Mouse (Mus musculus): ENCODE measurements around the gene Hsd17b1. TPM values are rescaled to one million over a fixed set of nuclear protein-coding genes. Genes with fewer than 3 reads are reported as not detected.
A peak's percentile ranks its signal among the peaks of the same experiment; 100 is the strongest.

Hsd17b1 gene
- polyA plus RNA-seq, 1 experiment from 2014 or later, result 0.17 TPM

DNA sequence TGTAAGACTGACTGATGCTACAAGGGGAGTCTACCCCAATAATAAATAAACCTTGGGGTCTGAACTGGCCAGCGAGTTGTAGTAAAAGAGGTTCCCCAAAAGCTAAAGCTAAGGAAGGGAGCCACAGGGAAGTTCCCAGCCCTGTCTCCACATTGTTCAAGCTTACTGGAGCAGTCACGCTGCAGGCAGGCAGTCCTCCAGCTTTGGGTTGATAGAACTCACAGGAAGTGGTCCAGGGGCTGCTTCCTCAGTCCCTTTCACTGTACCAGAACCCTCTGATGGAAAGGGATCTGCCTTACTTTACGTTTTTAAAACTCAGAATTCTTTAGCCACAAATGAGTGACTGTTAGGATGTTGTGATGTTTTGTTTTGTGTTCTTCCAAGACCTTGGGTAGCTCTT is 30.7 kb upstream of the Hsd17b1 start:
- no peaks in the 10 kb centered on the region for H3K9me3 ChIP-seq
- no peaks in the 10 kb centered on the region for H3K27me3 ChIP-seq (replicated peaks)
- H3K4me2 ChIP-seq, result no peak overlapping the region
- peaks cover 21% of the 10 kb centered on the region for H3K4me1 ChIP-seq
- H3K9ac ChIP-seq, result no peak overlapping the region
- H3K4me3 ChIP-seq, result no peak overlapping the region
- no peak for ATAC-seq (ENCODE audit: extremely low read depth, insufficient number of reproducible peaks, low FRiP score, low TSS enrichment)
- peaks cover 100% of the 10 kb centered on the region for H3K36me3 ChIP-seq
- no peak overlapping the region for H3K27ac ChIP-seq (replicated peaks)
- 76% methylated on average over 3 of the region's 3 CpGs for WGBS

DNA sequence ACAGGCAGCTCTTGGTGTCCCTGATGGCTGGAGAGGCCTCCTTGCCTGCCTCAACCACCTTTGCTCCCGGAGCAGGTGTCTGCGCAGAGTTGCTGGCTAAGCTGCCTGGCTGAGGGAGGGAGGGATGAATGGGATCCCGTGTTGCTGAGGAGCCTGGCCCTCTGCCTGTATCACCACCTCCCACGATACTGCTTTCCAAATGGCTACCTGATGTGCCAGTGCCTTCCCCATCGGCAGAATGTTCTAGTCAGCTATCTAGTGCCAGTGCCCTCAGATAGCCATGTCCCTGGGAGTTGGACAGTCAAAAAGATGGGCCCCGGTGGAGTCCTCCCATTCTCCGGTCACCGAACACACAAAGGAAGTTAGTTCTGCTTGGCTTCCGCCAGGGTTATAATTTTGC is 27.9 kb upstream of the Hsd17b1 start:
- no peak overlapping the region for H3K27ac ChIP-seq (replicated peaks)
- H3K4me1 ChIP-seq, result peaks cover 26% of the 10 kb centered on the region
- no peak overlapping the region for H3K4me2 ChIP-seq
- WGBS, result 84% methylated on average over 9 of the region's 9 CpGs
- ATAC-seq (ENCODE audit: extremely low read depth, insufficient number of reproducible peaks, low FRiP score, low TSS enrichment), result no peak
- peaks cover 4% of the 10 kb centered on the region; the same call in 1 of the 2 replicates for H3K9me3 ChIP-seq
- H3K4me3 ChIP-seq, result no peak overlapping the region
- peaks cover 100% of the 10 kb centered on the region for H3K36me3 ChIP-seq
- no peak overlapping the region for H3K9ac ChIP-seq
- H3K27me3 ChIP-seq (replicated peaks), result no peaks in the 10 kb centered on the region

GRCm38 (mm10) chr11:101051051-101051493 is 27.1 kb upstream of the Hsd17b1 start:
- peak overlapping the region; percentile 33; the same call in 1 of the 2 replicates for H3K9ac ChIP-seq
- H3K9me3 ChIP-seq, result peaks cover 4% of the 10 kb centered on the region; the same call in 1 of the 2 replicates

DNA sequence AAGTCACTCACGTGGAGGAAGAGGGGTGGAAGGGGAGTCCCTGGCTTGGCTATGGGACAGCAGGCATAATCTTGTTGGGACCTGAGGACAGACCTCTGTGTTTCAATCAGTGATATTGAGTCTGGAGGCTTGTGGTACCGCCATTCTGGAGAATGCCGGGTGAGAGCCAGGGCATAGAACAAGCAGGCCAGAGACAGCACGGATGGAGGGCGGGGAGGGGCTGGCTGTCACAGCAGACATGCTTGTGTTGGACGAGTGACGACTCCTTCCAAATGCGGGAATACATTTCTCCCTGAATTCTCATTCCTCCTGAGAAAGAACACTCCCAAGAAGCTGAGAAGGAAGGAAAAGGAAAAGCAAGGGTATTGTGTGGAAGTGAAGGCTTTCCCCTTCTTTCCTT is 26.6 kb upstream of the Hsd17b1 start:
- peaks cover 33% of the 10 kb centered on the region for H3K4me1 ChIP-seq
- H3K27me3 ChIP-seq (replicated peaks), result no peaks in the 10 kb centered on the region
- H3K27ac ChIP-seq (replicated peaks), result no peak overlapping the region
- ATAC-seq (ENCODE audit: extremely low read depth, insufficient number of reproducible peaks, low FRiP score, low TSS enrichment), result no peak
- 68% methylated on average over 8 of the region's 8 CpGs for WGBS
- peaks cover 4% of the 10 kb centered on the region; the same call in 1 of the 2 replicates for H3K9me3 ChIP-seq
- no peak overlapping the region for H3K4me3 ChIP-seq
- no peak overlapping the region for H3K4me2 ChIP-seq
- H3K36me3 ChIP-seq, result peaks cover 93% of the 10 kb centered on the region
- H3K9ac ChIP-seq, result no peak overlapping the region

More at GRCm38 (mm10) chr11:101051051-101051493, 27.1 kb upstream of the Hsd17b1 start:
- Histone ChIP-seq H3K4me2 (no peak overlapping the region), H3K27me3 (replicated peaks) (no peaks in the 10 kb centered on the region), H3K27ac (replicated peaks) (0 out of 2 replicates have a peak overlapping the region, but pooled peaks have one; percentile 28), H3K4me3 (no peak overlapping the region), H3K36me3 (peaks cover 98% of the 10 kb centered on the region), H3K4me1 (peaks cover 33% of the 10 kb centered on the region)
- ATAC-seq (ENCODE audit: extremely low read depth, insufficient number of reproducible peaks, low FRiP score, low TSS enrichment), result no peak
- WGBS, result 81% methylated on average over 6 of the region's 6 CpGs

- Histone ChIP-seq H3K27me3 (replicated peaks) (no peaks in the 10 kb centered on the region), H3K4me2 (no peak overlapping the region), H3K9ac (no peak overlapping the region), H3K9me3 (peaks cover 4% of the 10 kb centered on the region; the same call in 1 of the 2 replicates), H3K36me3 (peaks cover 85% of the 10 kb centered on the region), H3K4me1 (peaks cover 40% of the 10 kb centered on the region), H3K4me3 (no peak overlapping the region), H3K27ac (replicated peaks) (peak overlapping the region; percentile 18; the same call in 1 of the 2 replicates)
- ATAC-seq (ENCODE audit: extremely low read depth, insufficient number of reproducible peaks, low FRiP score, low TSS enrichment), result no peak
- 88% methylated on average over 10 of the region's 10 CpGs for WGBS
These were observed 25.3 kb upstream of the Hsd17b1 start for GRCm38 (mm10) chr11:101052751-101053473.

DNA sequence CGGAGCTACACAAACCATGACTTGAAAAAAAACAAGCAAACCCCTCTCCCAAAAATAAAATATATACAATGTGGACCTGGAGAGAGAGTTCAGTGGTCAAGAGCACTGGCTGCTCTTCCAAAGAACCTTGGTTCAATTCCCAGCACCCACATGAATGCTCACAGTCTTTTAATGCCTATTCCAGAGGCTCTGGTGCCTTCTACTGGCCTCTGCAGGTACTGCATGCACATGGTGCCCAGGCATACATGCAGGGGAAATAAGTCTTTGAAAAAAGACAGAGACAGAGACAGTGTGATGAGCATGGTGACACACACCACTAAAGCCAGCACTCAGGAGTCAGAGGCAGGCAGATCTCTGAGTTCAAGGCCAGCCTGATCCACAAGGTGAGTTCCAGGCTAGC is 24.2 kb upstream of the Hsd17b1 start:
- Histone ChIP-seq H3K9me3 (peaks cover 4% of the 10 kb centered on the region; the same call in 1 of the 2 replicates), H3K4me3 (no peak overlapping the region), H3K4me2 (no peak overlapping the region), H3K36me3 (peaks cover 74% of the 10 kb centered on the region), H3K27ac (replicated peaks) (no peak overlapping the region), H3K4me1 (peaks cover 50% of the 10 kb centered on the region), H3K9ac (no peak overlapping the region), H3K27me3 (replicated peaks) (no peaks in the 10 kb centered on the region)
- WGBS, result 95% methylated on average over 1 of the region's 1 CpGs
- no peak for ATAC-seq (ENCODE audit: extremely low read depth, insufficient number of reproducible peaks, low FRiP score, low TSS enrichment)

DNA sequence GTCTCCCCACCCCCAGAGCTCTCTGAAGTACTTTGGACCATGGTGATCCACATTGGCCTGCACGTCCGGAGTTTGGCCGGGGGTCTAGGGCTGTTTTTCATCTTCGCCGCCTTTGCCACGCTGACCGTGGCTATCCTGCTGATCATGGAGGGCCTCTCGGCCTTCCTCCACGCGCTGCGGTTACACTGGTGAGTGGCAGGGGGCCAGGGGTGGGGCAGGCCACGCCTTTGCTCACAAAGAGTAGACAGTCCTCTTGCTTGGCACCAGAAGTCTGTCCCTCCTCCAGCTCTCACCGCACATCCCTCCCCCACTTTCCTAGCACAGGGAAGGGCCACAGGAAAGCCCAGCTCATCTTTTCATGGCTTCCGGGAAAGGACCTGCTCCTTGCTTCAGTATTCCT is 22.8 kb upstream of the Hsd17b1 start:
- no peak for ATAC-seq (ENCODE audit: extremely low read depth, insufficient number of reproducible peaks, low FRiP score, low TSS enrichment)
- H3K27ac ChIP-seq (replicated peaks), result peak overlapping the region; percentile 98; the same call in 1 of the 2 replicates
- H3K9me3 ChIP-seq, result peaks cover 4% of the 10 kb centered on the region; the same call in 1 of the 2 replicates
- H3K4me1 ChIP-seq, result peaks cover 65% of the 10 kb centered on the region
- peak overlapping the region; percentile 74 for H3K9ac ChIP-seq
- peaks cover 60% of the 10 kb centered on the region for H3K36me3 ChIP-seq
- no peak overlapping the region for H3K4me3 ChIP-seq
- H3K27me3 ChIP-seq (replicated peaks), result no peaks in the 10 kb centered on the region
- no peak overlapping the region for H3K4me2 ChIP-seq
- WGBS, result 74% methylated on average over 14 of the region's 14 CpGs

- Histone ChIP-seq H3K9ac (peak overlapping the region; percentile 74), H3K36me3 (peaks cover 54% of the 10 kb centered on the region), H3K4me2 (peak overlapping the region; percentile 18), H3K4me3 (no peak overlapping the region), H3K27me3 (replicated peaks) (no peaks in the 10 kb centered on the region), H3K4me1 (peaks cover 70% of the 10 kb centered on the region), H3K27ac (replicated peaks) (peak overlapping the region; percentile 98), H3K9me3 (peaks cover 4% of the 10 kb centered on the region; the same call in 1 of the 2 replicates)
- 16% methylated on average over 8 of the region's 8 CpGs for WGBS
- peak; percentile 43 for ATAC-seq (ENCODE audit: extremely low read depth, insufficient number of reproducible peaks, low FRiP score, low TSS enrichment)
These were observed 21.3 kb upstream of the Hsd17b1 start for GRCm38 (mm10) chr11:101056885-101057284.

- no peak for ATAC-seq (ENCODE audit: extremely low read depth, insufficient number of reproducible peaks, low FRiP score, low TSS enrichment)
- peaks cover 53% of the 10 kb centered on the region for H3K36me3 ChIP-seq
These were observed 20.4 kb upstream of the Hsd17b1 start for GRCm38 (mm10) chr11:101057860-101058259.

GRCm38 (mm10) chr11:101058726-101059125 is 19.5 kb upstream of the Hsd17b1 start:
- no peak for ATAC-seq (ENCODE audit: extremely low read depth, insufficient number of reproducible peaks, low FRiP score, low TSS enrichment)
- peaks cover 2% of the 10 kb centered on the region; the same call in 1 of the 2 replicates for H3K9me3 ChIP-seq
- peaks cover 44% of the 10 kb centered on the region for H3K36me3 ChIP-seq
- peak overlapping the region; percentile 78 for H3K9ac ChIP-seq
- H3K4me2 ChIP-seq, result no peak overlapping the region
- no peak overlapping the region for H3K4me3 ChIP-seq
- no peaks in the 10 kb centered on the region for H3K27me3 ChIP-seq (replicated peaks)
- peak overlapping the region; percentile 98 for H3K27ac ChIP-seq (replicated peaks)
- H3K4me1 ChIP-seq, result peaks cover 89% of the 10 kb centered on the region
- 38% methylated on average over 5 of the region's 5 CpGs for WGBS

More at GRCm38 (mm10) chr11:101057860-101058259, 20.4 kb upstream of the Hsd17b1 start:
- Histone ChIP-seq H3K9ac (peak overlapping the region; percentile 74), H3K27ac (replicated peaks) (peak overlapping the region; percentile 98), H3K9me3 (peaks cover 4% of the 10 kb centered on the region; the same call in 1 of the 2 replicates), H3K4me2 (no peak overlapping the region), H3K27me3 (replicated peaks) (no peaks in the 10 kb centered on the region), H3K4me1 (peaks cover 80% of the 10 kb centered on the region), H3K4me3 (no peak overlapping the region)
- WGBS, result 29% methylated on average over 5 of the region's 5 CpGs

DNA sequence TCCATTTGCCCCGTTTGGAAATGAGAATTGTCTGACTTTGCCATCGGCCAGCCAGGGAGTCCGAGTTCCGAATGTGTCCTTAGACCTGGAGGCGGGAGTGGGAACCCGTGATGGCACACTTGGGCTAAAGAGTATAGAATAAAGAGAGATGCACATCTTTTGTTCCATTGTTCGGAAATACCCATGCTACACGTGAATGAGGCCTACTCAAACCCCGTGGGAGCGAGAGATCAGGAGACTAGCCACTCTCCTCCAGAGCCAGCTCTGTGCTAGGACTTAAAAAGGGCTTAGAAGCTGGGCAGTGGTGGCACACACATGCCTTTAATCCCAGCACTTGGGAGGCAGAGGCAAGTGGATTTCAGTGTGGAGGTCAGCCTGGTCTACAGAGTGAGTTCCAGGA is 18.7 kb upstream of the Hsd17b1 start:
- Histone ChIP-seq H3K27ac (replicated peaks) (peak overlapping the region; percentile 98), H3K4me2 (no peak overlapping the region), H3K36me3 (peaks cover 36% of the 10 kb centered on the region), H3K4me3 (no peak overlapping the region), H3K9me3 (no peaks in the 10 kb centered on the region), H3K4me1 (peaks cover 96% of the 10 kb centered on the region), H3K27me3 (replicated peaks) (no peaks in the 10 kb centered on the region), H3K9ac (peak overlapping the region; percentile 78)
- ATAC-seq (ENCODE audit: extremely low read depth, insufficient number of reproducible peaks, low FRiP score, low TSS enrichment), result no peak
- 76% methylated on average over 10 of the region's 10 CpGs for WGBS

All from heart, embryonic 13.5 days (tissue).